Mouse (Mus musculus) liver, embryonic 14.5 days (tissue): ENCODE results near the gene Pemt. TPM values are rescaled to one million over a fixed set of nuclear protein-coding genes. Genes with fewer than 3 reads are reported as not detected.

ENCODE experiments used
- ATAC-seq: fragments of 200-750 bp; cut with Nextera tagmentation; 2 replicates; pipeline ENCODE4 v1.8.0; 2017; ENCODE audit warnings: moderate number of reproducible peaks, mild to moderate bottlenecking, moderate library complexity; ENCODE audit not compliant: insufficient read depth
- DNase-seq, 3 experiments: peaks; one replicate each; pipeline ENCODE4 v3.0.0-alpha.2; 2012 to 2013; ENCODE audit warnings: low read depth in 3 of 3, low spot score in 3 of 3
- H3K27ac ChIP-seq: fragments of 300-500 bp; sonication (generic); 2 replicates; pipeline ENCODE4 v1.5.1; 2014; ENCODE audit warnings: moderate library complexity, mild to moderate bottlenecking, control low read depth, inconsistent platforms
- H3K27me3 ChIP-seq: fragments of 300-500 bp; sonication (generic); 2 replicates; pipeline ENCODE4 v1.6.1; 2014; ENCODE audit warnings: mild to moderate bottlenecking, low read length, moderate library complexity; ENCODE audit not compliant: control insufficient read depth, insufficient read depth
- H3K36me3 ChIP-seq: fragments of 300-500 bp; sonication (generic); replicated peaks from 2 replicates; pipeline ENCODE4 v1.6.1; 2014; ENCODE audit warnings: low read depth; ENCODE audit not compliant: control insufficient read depth, insufficient read depth
- H3K4me1 ChIP-seq, 2 experiments: fragments of 200-500 bp in 1 of 2; fragments of 300-500 bp in 1 of 2; sonication (generic) in 1 of 2; replicated peaks; 2 replicates each; pipeline ENCODE4 v1.6.1; 2012 to 2014; ENCODE audit warnings: antibody characterized with exemption in 1 of 2, inconsistent platforms in 1 of 2, low read length in 1 of 2; ENCODE audit not compliant: control insufficient read depth in 2 of 2, insufficient read depth in 2 of 2
- H3K4me2 ChIP-seq: fragments of 300-500 bp; sonication (generic); 2 replicates; pipeline ENCODE4 v1.6.1; 2014; ENCODE audit warnings: low read depth, mild to moderate bottlenecking, control low read depth, moderate library complexity
- H3K4me3 ChIP-seq, 2 experiments: fragments of 200-500 bp in 1 of 2; fragments of 300-500 bp in 1 of 2; sonication (generic) in 1 of 2; 2 replicates each; pipeline ENCODE4 v1.5.1; 2012 to 2014; ENCODE audit warnings: low read depth in 2 of 2, low read length in 2 of 2, mild to moderate bottlenecking in 2 of 2, control low read depth in 1 of 2, inconsistent platforms in 1 of 2, moderate library complexity in 1 of 2; ENCODE audit not compliant: insufficient read depth in 1 of 2
- H3K9ac ChIP-seq: fragments of 300-500 bp; sonication (generic); replicated peaks from 2 replicates; pipeline ENCODE4 v1.6.1; 2014; ENCODE audit warnings: mild to moderate bottlenecking, control low read depth, moderate library complexity
- H3K9me3 ChIP-seq: fragments of 300-500 bp; sonication (generic); 2 replicates; pipeline ENCODE4 v1.6.1; 2016; ENCODE audit warnings: low read length, mixed read lengths; ENCODE audit not compliant: control insufficient read depth
- CTCF ChIP-seq: IDR thresholded peaks from 2 replicates; pipeline ENCODE4 v1.5.1; 2016; ENCODE audit warnings: antibody characterized with exemption, low read depth, control low read depth
- EP300 ChIP-seq: IDR thresholded peaks from 2 replicates; pipeline ENCODE4 v1.6.1; 2016; ENCODE audit warnings: antibody characterized with exemption, low read depth
- WGBS: fragments of 180-500 bp; shearing (Covaris S2); extraction: QIAGEN DNeasy Blood & Tissue Kit; methylation state at CpG from one replicate; pipeline ENCODE4 v1.1.7; 2014; ENCODE audit not compliant: insufficient replicate concordance; 5-methylcytosine and 5-hydroxymethylcytosine counted together
- polyA plus RNA-seq, 2 experiments: library from polyadenylated mRNA; depleted of rRNA in 1 of 2; stranded (reverse) in 1 of 2; unstranded in 1 of 2; fragments of >200 nt; fragmentation: Nextera tagmentation in 1 of 2; extraction: Ambion mirVana in 1 of 2; gene quantifications; 2 replicates each; pipeline versions ENCODE4 v1.2.1 to v1.2.3; 2012 to 2014

Gene Pemt
- polyA plus RNA-seq, 2 experiments = 5.2 to 9.0 TPM

DNA sequence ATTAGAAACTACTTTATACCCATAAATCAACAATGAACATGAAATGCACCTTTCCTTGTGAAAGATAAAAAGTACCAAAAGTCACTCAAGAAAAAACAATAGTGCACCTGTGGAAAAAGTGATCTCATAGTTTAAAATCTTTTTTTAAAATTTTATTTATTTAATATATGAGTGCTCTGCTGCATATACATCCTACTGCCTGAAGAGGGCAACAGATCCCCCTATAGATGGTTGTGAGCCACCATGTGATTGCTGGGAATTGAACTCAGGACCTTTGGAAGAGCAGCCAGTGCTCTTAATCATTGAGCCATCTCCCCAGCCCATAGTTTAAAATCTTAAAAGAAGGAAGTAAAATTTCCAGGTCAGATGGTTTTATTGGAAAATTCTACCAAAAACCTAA, 4.0 kb downstream of the Pemt start:
- H3K27me3 ChIP-seq = no peaks in the 10 kb centered on the region
- no peak overlapping the region for H3K9ac ChIP-seq
- no peak overlapping the region for H3K27ac ChIP-seq
- H3K4me3 ChIP-seq = no peak overlapping the region
- TF ChIP-seq CTCF (no peak; the same call in 1 of the 2 replicates), EP300 (no peak)
- H3K4me1 ChIP-seq = peaks cover 3 to 13% of the 10 kb centered on the region in 2 experiments; a peak in 3 of 4 replicates
- H3K36me3 ChIP-seq = no peaks in the 10 kb centered on the region
- ATAC-seq (no peak), DNase-seq (no peak)
- no peaks in the 10 kb centered on the region for H3K9me3 ChIP-seq
- no peak overlapping the region for H3K4me2 ChIP-seq

DNA sequence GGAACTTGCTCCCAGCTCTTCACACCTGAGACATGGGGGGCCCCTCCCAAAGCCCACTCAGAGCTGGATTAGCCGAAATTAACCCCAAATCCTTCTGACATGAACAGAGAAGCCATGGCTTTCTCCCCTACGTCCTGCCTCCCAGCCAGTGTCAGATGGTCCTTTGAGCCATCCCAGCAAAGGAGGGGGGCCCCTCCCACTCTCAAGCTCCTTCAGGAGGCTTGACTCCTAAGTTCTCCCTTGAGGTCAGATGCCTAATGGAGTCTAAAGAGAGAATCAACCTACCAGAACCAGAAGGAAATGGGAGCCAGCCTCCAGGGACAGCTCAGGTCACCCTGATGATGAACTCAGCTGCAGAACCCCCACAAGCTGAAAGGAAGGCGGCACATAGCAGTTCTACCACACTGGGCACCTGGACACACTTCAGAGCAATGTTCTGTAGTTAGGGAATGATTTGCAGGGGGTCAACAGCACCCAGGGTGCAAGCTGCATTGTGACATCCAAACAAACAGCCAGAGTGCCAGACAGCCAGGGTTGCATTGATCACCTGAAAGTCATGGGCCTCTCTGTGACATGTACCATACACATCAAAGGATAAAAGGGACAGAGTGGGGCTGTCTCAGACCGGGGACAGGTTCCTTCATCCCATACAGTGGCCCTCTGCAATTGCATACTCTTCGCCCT, 9.6 kb downstream of the Pemt start:
- H3K27ac ChIP-seq = no peak overlapping the region

DNA sequence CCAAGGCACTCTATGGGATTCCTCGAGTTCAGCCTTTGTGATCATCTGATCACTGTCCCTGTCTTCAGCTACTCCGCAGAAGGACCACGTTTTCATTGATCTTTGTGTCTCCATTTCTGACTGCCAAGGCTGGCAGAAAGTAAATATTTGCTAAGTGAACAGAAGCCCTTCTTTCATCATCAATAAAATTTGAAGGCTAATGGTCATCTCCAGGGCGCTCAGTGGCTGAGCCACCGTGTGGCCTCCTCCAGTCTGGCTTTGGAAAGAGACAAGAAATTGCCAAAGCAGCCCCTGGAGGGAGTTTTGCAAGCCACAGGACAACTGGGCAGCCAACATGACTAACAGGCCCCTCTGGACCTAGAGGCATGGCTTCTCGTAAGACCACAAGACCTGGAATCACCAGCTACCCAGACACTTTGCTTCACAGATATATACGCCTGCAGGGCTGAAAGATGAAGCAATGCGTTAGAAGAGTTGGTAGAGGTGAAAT, 11.3 kb downstream of the Pemt start:
- Histone ChIP-seq H3K9ac (no peak overlapping the region), H3K9me3 (no peaks in the 10 kb centered on the region), H3K4me1 (no peaks in the 10 kb centered on the region; a peak in 1 of 4 replicates), H3K4me2 (no peak overlapping the region), H3K27me3 (no peaks in the 10 kb centered on the region), H3K4me3 (no peak overlapping the region), H3K27ac (no peak overlapping the region), H3K36me3 (no peaks in the 10 kb centered on the region)
- ATAC-seq (no peak), DNase-seq (no peak)
- no peak for TF ChIP-seq EP300
- TF ChIP-seq CTCF = no peak
- 63% methylated on average over 8 of the region's 8 CpGs for WGBS

More for the DNA sequence above, 9.6 kb downstream of the Pemt start:
- 52% methylated on average over 5 of the region's 5 CpGs for WGBS
- H3K4me2 ChIP-seq = no peak overlapping the region
- DNase-seq (no peak), ATAC-seq (no peak)
- H3K9ac ChIP-seq = no peak overlapping the region
- H3K9me3 ChIP-seq = no peaks in the 10 kb centered on the region
- H3K4me3 ChIP-seq = no peak overlapping the region
- H3K36me3 ChIP-seq = no peaks in the 10 kb centered on the region
- H3K27me3 ChIP-seq = no peaks in the 10 kb centered on the region
- no peaks in the 10 kb centered on the region; a peak in 1 of 4 replicates for H3K4me1 ChIP-seq
- no peak for TF ChIP-seq EP300
- TF ChIP-seq CTCF = no peak

DNA sequence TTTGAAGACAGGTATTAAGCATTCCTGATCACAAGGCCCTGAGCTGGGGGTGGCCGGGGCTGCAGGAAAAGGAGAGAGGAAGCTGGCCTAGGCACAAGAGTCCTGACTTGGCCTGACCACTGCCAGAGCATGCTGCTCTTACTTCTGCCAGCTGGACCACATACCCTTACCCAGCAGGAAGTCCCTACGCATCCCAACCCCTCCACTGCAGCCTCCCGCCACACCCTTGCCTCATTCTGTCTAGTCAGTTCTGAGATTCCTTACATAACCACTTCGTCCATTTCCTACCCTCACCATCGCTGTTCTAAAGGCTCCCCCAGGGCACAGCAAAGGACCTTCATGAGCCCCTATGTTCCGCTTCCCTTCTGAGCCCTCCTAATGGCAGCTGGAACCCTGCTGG, 12.0 kb downstream of the Pemt start:
- ATAC-seq (no peak), DNase-seq (no peak)
- Histone ChIP-seq H3K36me3 (no peaks in the 10 kb centered on the region), H3K4me2 (no peak overlapping the region), H3K4me3 (no peak overlapping the region), H3K9me3 (no peaks in the 10 kb centered on the region), H3K27ac (no peak overlapping the region), H3K4me1 (no peaks in the 10 kb centered on the region; a peak in 1 of 4 replicates), H3K9ac (no peak overlapping the region), H3K27me3 (no peaks in the 10 kb centered on the region)
- WGBS = 55% methylated on average over 6 of the region's 6 CpGs
- no peak for TF ChIP-seq CTCF

DNA sequence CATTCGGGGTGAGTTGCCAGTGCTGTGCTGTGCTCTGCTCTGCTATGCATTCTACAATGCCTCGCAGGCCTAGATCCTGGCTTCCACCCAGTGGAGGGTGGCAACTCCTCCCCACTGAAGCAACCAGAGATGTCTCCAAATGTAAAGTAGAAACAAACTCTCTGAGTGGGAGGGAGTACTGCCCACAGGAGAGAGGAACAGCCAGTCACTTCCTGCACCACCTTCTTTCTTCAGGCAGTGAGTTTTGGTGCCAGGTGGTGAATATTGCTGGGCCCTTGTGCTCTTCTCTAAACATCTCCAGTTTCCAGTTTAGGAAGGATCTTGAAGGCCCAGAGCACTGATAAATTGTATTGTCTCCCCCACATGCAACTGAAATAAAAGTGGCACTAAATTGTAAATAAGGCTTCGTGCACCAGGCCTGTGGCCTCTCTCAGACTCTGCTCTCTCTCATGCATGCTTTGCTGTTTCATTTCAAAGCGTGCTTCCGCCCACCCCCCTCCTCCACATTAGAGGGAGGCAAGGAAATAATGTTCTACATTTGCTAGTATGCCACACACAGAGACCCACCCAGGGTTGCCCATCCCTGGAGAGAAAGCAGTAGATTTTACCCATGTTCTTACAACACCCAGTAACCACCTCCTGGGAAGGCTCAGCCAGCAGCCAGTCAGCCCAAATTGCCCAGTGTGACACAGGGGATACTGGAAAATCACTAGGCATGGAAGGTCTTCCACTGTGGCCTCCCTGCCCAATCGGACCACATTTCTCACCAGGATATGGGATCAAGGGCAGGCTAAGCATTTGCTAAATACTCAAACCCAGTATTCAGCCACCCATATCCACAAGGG, 13.5 kb downstream of the Pemt start:
- Histone ChIP-seq H3K4me2 (no peak overlapping the region), H3K27ac (no peak overlapping the region), H3K9me3 (no peaks in the 10 kb centered on the region), H3K4me1 (no peaks in the 10 kb centered on the region; a peak in 1 of 4 replicates), H3K4me3 (no peak overlapping the region), H3K36me3 (no peaks in the 10 kb centered on the region), H3K27me3 (no peaks in the 10 kb centered on the region), H3K9ac (no peak overlapping the region)
- no peak for ATAC-seq
- 64% methylated on average over 6 of the region's 6 CpGs for WGBS
- DNase-seq = no peak
- TF ChIP-seq EP300 (no peak), CTCF (no peak)
